Mouse (Mus musculus): ENCODE measurements around the gene Xdh. TPM values are rescaled to one million over a fixed set of nuclear protein-coding genes. Genes with fewer than 3 reads are reported as not detected.

The Xdh gene
- polyA plus RNA-seq, 1 experiment from 2014 or later, result 0.40 TPM

DNA sequence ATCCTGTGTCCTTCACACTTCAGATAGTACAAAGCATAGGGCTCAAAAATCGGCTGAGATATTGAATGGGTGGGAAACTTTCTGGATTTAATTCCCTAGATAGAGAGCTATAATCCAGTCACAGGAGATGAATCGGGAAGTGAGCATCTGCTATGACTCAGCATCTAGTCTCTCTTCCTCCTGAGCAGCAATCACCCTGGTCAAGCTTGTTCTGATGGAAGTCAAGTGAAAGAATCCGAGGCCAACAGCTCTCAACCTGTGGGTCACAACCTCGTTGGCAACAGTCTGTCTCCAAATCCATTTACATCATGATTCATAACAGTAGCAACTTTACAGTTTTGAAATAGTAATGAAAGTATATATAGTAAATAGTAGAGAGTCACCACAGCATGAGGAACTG lies 14.8 kb downstream of the Xdh start:
- no peaks in the 10 kb centered on the region for H3K36me3 ChIP-seq (replicated peaks)
- no peak overlapping the region for H3K27ac ChIP-seq
- no peak overlapping the region for H3K4me2 ChIP-seq
- no peak overlapping the region for H3K4me3 ChIP-seq
- H3K27me3 ChIP-seq (replicated peaks), result no peaks in the 10 kb centered on the region
- WGBS, result 88% methylated on average over 4 of the region's 4 CpGs
- no peak for ATAC-seq (replicated peaks)
- H3K9ac ChIP-seq, result no peak overlapping the region
- H3K4me1 ChIP-seq, result no peaks in the 10 kb centered on the region
- no peaks in the 10 kb centered on the region for H3K9me3 ChIP-seq

GRCm38 (mm10) chr17:73934281-73934680 lies 15.7 kb downstream of the Xdh start:
- no peak for ATAC-seq (replicated peaks)
- no peak overlapping the region for H3K4me2 ChIP-seq
- WGBS, result 75% methylated on average over 4 of the region's 4 CpGs
- H3K36me3 ChIP-seq (replicated peaks), result no peaks in the 10 kb centered on the region
- no peak overlapping the region for H3K9ac ChIP-seq
- no peak overlapping the region for H3K4me3 ChIP-seq
- H3K9me3 ChIP-seq, result no peaks in the 10 kb centered on the region
- H3K27ac ChIP-seq, result no peak overlapping the region
- H3K4me1 ChIP-seq, result no peaks in the 10 kb centered on the region
- no peaks in the 10 kb centered on the region for H3K27me3 ChIP-seq (replicated peaks)

- H3K27me3 ChIP-seq (replicated peaks), result no peaks in the 10 kb centered on the region
Measured at GRCm38 (mm10) chr17:73933616-73934015, 16.4 kb downstream of the Xdh start.

GRCm38 (mm10) chr17:73932497-73933059 lies 17.4 kb downstream of the Xdh start:
- Histone ChIP-seq H3K4me2 (no peak overlapping the region), H3K9me3 (no peaks in the 10 kb centered on the region), H3K9ac (no peak overlapping the region), H3K4me3 (no peak overlapping the region), H3K27me3 (replicated peaks) (no peaks in the 10 kb centered on the region), H3K4me1 (no peaks in the 10 kb centered on the region), H3K36me3 (replicated peaks) (no peaks in the 10 kb centered on the region), H3K27ac (no peak overlapping the region)
- ATAC-seq (replicated peaks), result no peak
- 87% methylated on average over 4 of the region's 4 CpGs for WGBS

More at GRCm38 (mm10) chr17:73933616-73934015, 16.4 kb downstream of the Xdh start:
- no peak overlapping the region for H3K9ac ChIP-seq
- no peaks in the 10 kb centered on the region for H3K4me1 ChIP-seq
- no peak overlapping the region for H3K4me3 ChIP-seq
- no peaks in the 10 kb centered on the region for H3K9me3 ChIP-seq
- 88% methylated on average over 4 of the region's 4 CpGs for WGBS
- no peaks in the 10 kb centered on the region for H3K36me3 ChIP-seq (replicated peaks)
- no peak overlapping the region for H3K4me2 ChIP-seq
- no peak overlapping the region for H3K27ac ChIP-seq
- ATAC-seq (replicated peaks), result no peak

DNA sequence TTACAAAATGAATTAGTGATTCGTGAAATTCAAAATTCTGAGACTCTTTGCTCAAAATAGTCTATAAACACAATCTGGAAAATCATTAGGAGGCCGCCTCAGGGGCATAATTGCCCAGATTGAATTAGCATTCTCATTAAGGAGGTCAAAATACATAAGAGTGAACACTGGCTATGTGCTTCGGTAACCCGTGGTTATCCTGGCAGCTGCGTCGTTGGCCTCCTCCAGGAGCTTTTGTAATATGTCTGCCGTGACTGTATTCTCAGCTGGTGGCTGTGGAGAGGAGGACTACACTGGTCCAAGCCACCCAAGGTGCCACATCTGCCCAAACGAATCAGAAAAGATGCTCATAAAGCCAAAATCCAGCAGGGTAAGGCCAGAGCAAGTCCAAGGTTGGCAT lies 30.5 kb downstream of the Xdh start:
- Histone ChIP-seq H3K27ac (no peak overlapping the region), H3K4me2 (no peak overlapping the region), H3K4me3 (no peak overlapping the region), H3K9ac (no peak overlapping the region), H3K27me3 (replicated peaks) (no peaks in the 10 kb centered on the region), H3K4me1 (no peaks in the 10 kb centered on the region), H3K36me3 (replicated peaks) (no peaks in the 10 kb centered on the region), H3K9me3 (no peaks in the 10 kb centered on the region)
- 65% methylated on average over 8 of the region's 8 CpGs for WGBS
- no peak for ATAC-seq (replicated peaks)

DNA sequence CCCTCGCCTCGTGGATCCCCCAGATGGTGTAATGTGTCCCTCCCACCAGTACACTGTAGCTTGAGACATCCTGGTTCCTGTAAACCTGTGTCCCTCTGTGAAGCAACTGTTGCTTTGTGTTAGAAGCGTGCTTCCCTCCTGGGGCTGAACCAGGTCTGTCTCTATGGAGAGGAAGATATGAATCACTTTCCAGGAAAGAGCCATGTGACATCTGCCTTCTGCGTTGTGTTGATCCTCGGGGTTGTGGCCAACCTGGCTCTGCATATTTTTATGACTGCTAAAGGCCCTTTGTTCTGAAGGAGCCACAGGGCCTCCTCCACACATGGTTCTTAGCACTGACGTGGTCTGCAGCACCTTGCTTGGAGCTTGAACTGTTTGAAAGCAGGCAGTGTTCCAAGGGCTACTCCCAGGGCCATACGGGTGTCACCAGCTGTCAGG lies 31.0 kb downstream of the Xdh start:
- H3K4me3 ChIP-seq, result no peak overlapping the region
- no peak overlapping the region for H3K9ac ChIP-seq
- 74% methylated on average over 7 of the region's 7 CpGs for WGBS
- no peaks in the 10 kb centered on the region for H3K4me1 ChIP-seq
- H3K9me3 ChIP-seq, result no peaks in the 10 kb centered on the region
- no peaks in the 10 kb centered on the region for H3K27me3 ChIP-seq (replicated peaks)
- no peak overlapping the region for H3K4me2 ChIP-seq
- H3K36me3 ChIP-seq (replicated peaks), result no peaks in the 10 kb centered on the region
- no peak for ATAC-seq (replicated peaks)
- no peak overlapping the region for H3K27ac ChIP-seq

- H3K9me3 ChIP-seq, result no peaks in the 10 kb centered on the region
- no peaks in the 10 kb centered on the region for H3K4me1 ChIP-seq
- H3K36me3 ChIP-seq (replicated peaks), result no peaks in the 10 kb centered on the region
- no peak overlapping the region for H3K27ac ChIP-seq
- no peak overlapping the region for H3K4me3 ChIP-seq
- H3K9ac ChIP-seq, result no peak overlapping the region
- no peak for ATAC-seq (replicated peaks)
- no peaks in the 10 kb centered on the region for H3K27me3 ChIP-seq (replicated peaks)
- 96% methylated on average over 3 of the region's 3 CpGs for WGBS
- no peak overlapping the region for H3K4me2 ChIP-seq
Measured at GRCm38 (mm10) chr17:73918138-73918537, 31.9 kb downstream of the Xdh start.

- whole genome bisulfite sequencing, result 91% methylated on average over 5 of the region's 5 CpGs
- no peak overlapping the region for H3K4me2 ChIP-seq
- no peaks in the 10 kb centered on the region for H3K27me3 ChIP-seq (replicated peaks)
- no peak overlapping the region for H3K9ac ChIP-seq
- H3K27ac ChIP-seq, result no peak overlapping the region
- H3K36me3 ChIP-seq (replicated peaks), result no peaks in the 10 kb centered on the region
- ATAC-seq (replicated peaks), result no peak
- H3K9me3 ChIP-seq, result no peaks in the 10 kb centered on the region
- no peaks in the 10 kb centered on the region for H3K4me1 ChIP-seq
- no peak overlapping the region for H3K4me3 ChIP-seq
Measured at GRCm38 (mm10) chr17:73917713-73918112, 32.3 kb downstream of the Xdh start.

GRCm38 (mm10) chr17:73914730-73915129 lies 35.3 kb downstream of the Xdh start:
- ATAC-seq (replicated peaks), result no peak
- WGBS, result 79% methylated on average over 4 of the region's 4 CpGs
- Histone ChIP-seq H3K4me1 (no peaks in the 10 kb centered on the region), H3K4me2 (no peak overlapping the region), H3K9me3 (no peaks in the 10 kb centered on the region), H3K9ac (no peak overlapping the region), H3K27me3 (replicated peaks) (no peaks in the 10 kb centered on the region), H3K36me3 (replicated peaks) (no peaks in the 10 kb centered on the region), H3K27ac (no peak overlapping the region), H3K4me3 (no peak overlapping the region)

DNA sequence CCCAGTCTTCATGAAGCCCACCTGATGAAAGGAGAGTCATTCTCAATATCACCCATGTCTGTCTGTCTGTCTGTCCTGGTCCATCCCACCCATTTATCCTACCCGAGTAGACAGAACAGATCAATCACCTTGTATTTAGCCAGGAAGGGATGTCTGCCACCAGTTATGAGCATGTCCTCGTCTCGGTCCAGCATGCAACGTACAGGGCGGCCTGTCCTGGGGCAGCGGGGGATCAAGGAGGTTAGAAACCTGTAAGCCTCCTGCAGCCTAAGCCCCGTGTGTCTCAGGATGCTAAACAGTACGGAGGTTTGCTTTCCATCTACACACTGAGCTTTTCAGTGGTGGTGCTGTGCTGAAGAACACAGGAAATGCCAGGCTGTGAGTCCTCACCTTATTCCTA lies 43.9 kb downstream of the Xdh start:
- no peak overlapping the region for H3K4me2 ChIP-seq
- H3K4me3 ChIP-seq, result no peak overlapping the region
- H3K27me3 ChIP-seq (replicated peaks), result no peaks in the 10 kb centered on the region
- no peaks in the 10 kb centered on the region for H3K4me1 ChIP-seq
- WGBS, result 90% methylated on average over 8 of the region's 8 CpGs
- H3K9me3 ChIP-seq, result no peaks in the 10 kb centered on the region
- no peak overlapping the region for H3K27ac ChIP-seq
- no peaks in the 10 kb centered on the region for H3K36me3 ChIP-seq (replicated peaks)
- ATAC-seq (replicated peaks), result no peak
- H3K9ac ChIP-seq, result no peak overlapping the region

DNA sequence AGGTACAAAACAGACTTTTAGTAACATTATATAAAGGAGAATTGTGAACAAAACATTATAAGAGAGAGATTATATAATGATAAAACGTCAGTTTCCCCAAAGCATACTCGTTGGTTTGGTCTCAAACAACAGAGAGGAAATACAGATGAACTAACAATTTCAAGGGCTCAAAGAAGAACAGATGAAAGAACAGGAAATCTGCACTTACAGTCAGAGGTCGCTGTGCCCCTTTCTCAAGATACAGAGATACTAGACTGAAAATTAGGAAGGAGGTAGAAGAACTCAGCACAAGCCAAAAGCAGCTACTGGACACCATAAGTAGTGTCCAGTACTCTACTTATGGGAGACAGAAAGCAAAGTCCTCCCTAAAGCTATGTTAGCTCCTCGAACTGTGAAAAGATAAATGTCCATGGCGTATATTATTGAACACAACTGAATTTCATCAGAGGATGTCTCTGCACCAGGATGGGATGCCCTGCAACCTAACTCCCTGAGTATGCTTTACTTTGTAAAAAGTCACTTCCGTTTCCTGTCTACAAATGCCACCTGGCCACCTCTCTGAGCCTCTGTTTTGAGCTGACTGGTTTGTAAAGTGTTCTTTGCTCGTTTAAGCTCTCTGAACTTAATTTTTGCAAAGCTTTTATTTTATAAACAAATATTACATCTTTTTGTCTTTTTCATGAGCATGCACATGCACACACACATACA lies 44.8 kb downstream of the Xdh start:
- WGBS, result 88% methylated on average over 7 of the region's 7 CpGs
- no peak overlapping the region for H3K9ac ChIP-seq

DNA sequence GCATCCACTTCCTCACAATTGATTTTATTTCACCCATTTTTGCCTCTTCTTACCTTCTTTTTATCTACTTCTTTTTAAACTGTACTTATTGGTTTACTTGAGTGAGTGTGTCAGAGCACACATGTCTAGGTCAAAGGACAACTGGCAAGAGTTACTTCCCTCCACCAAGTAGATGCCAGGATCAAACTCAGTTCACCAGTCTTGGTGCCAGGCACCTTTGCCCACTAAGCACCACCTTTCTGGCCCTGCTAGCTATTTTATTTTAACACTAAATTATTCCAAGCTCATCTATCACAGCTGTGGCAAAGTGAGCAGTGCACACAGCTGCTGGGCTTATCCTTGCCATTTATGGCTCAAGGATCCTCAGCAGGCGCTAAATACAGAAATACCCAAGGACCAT lies 46.9 kb downstream of the Xdh start:
- no peak overlapping the region for H3K4me3 ChIP-seq
- ATAC-seq (replicated peaks), result no peak
- WGBS, result 98% methylated on average over 1 of the region's 1 CpGs
- H3K27ac ChIP-seq, result no peak overlapping the region
- H3K27me3 ChIP-seq (replicated peaks), result no peaks in the 10 kb centered on the region
- no peaks in the 10 kb centered on the region for H3K4me1 ChIP-seq
- H3K9me3 ChIP-seq, result no peaks in the 10 kb centered on the region
- H3K9ac ChIP-seq, result no peak overlapping the region
- no peaks in the 10 kb centered on the region for H3K36me3 ChIP-seq (replicated peaks)
- H3K4me2 ChIP-seq, result no peak overlapping the region

More for the DNA sequence above, 44.8 kb downstream of the Xdh start:
- no peak overlapping the region for H3K4me3 ChIP-seq
- H3K36me3 ChIP-seq (replicated peaks), result no peaks in the 10 kb centered on the region
- H3K4me1 ChIP-seq, result no peaks in the 10 kb centered on the region
- ATAC-seq (replicated peaks), result no peak
- no peaks in the 10 kb centered on the region for H3K27me3 ChIP-seq (replicated peaks)
- no peaks in the 10 kb centered on the region for H3K9me3 ChIP-seq
- H3K4me2 ChIP-seq, result no peak overlapping the region
- H3K27ac ChIP-seq, result no peak overlapping the region

GRCm38 (mm10) chr17:73902234-73902636 lies 47.8 kb downstream of the Xdh start:
- 62% methylated on average over 5 of the region's 5 CpGs for WGBS
- H3K4me1 ChIP-seq, result no peaks in the 10 kb centered on the region

More at GRCm38 (mm10) chr17:73902234-73902636, 47.8 kb downstream of the Xdh start:
- Histone ChIP-seq H3K27me3 (replicated peaks) (no peaks in the 10 kb centered on the region), H3K4me2 (no peak overlapping the region), H3K4me3 (no peak overlapping the region), H3K9ac (no peak overlapping the region), H3K36me3 (replicated peaks) (no peaks in the 10 kb centered on the region), H3K9me3 (no peaks in the 10 kb centered on the region), H3K27ac (no peak overlapping the region)
- no peak for ATAC-seq (replicated peaks)

All from midbrain, embryonic 15.5 days (tissue).